Mouse (Mus musculus): ENCODE results near the gene Ciita.

The Ciita gene

GRCm38 (mm10) chr16:10520908-10521614, 41.2 kb downstream of the Ciita start:
- DNase-seq (ENCODE audit: low spot score), result peak; percentile 84

GRCm38 (mm10) chr16:10522811-10523210, 43.0 kb downstream of the Ciita start:
- peak; percentile 74 for DNase-seq (ENCODE audit: low spot score)

DNA sequence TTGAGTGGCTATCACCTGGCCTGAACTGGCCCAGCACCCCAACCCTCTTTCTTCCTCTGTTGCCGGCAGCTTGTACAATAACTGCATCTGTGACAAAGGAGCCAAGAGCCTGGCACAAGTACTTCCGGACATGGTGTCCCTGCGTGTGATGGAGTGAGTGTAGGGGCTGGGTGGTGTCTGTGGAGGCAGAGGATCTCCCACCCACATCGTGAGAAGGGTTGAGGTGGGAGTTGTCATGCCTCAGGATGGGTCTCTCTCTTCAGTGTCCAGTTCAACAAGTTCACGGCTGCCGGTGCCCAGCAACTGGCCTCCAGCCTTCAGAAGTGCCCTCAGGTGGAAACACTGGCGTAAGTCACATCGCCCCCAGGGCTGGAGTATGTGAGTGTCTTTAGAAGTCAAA, 43.8 kb downstream of the Ciita start:
- no peak for DNase-seq (ENCODE audit: low spot score)

GRCm38 (mm10) chr16:10524866-10525609, 45.2 kb downstream of the Ciita start:
- no peak for DNase-seq (ENCODE audit: low spot score)

GRCm38 (mm10) chr16:10525610-10525980, 45.7 kb downstream of the Ciita start:
- no peak for DNase-seq (ENCODE audit: low spot score)

- DNase-seq (ENCODE audit: low spot score), result no peak
Observed at GRCm38 (mm10) chr16:10527046-10527644, 47.3 kb downstream of the Ciita start.

GRCm38 (mm10) chr16:10528382-10528781, 48.5 kb downstream of the Ciita start:
- DNase-seq (ENCODE audit: low spot score), result no peak

DNA sequence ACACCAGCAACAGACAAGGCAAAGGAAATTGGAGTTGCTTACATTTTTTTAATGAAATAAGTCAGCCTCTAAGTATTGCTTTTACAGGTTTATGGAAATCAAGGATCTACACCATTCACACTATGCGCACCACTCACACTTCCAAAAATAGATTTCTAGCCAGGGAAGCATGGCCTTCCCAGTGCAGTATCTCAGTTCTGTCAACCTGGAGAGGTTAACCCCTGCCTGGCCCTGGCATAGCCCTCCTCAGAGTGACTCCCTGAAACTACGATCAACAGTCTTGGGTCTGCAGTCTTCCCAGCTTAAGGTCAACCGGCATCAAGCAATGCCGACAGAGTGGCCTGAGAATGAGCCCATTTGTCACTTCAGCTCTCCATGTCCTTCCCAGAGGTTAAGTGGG, 50.3 kb downstream of the Ciita start:
- DNase-seq (ENCODE audit: low spot score), result no peak

DNA sequence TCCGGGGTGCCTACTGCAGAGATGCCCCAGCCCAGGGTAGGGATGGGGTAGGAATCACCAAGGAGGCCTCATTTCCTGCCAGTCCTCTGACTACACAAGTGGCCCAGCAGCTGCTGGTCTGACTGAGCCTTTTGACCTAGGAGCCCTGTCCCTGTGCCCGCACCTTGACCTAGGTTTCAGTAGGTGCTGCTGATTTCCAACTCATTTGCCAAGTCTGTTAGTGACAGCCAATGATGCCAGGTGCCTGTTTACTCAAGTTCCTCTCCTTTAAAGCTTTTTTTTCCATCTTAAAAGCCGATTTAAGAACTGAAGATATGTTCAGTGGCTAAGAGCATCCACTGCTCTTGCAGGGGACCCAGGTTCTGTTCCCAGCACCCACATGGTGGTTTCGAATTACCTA, 53.9 kb downstream of the Ciita start:
- DNase-seq (ENCODE audit: low spot score), result no peak

DNA sequence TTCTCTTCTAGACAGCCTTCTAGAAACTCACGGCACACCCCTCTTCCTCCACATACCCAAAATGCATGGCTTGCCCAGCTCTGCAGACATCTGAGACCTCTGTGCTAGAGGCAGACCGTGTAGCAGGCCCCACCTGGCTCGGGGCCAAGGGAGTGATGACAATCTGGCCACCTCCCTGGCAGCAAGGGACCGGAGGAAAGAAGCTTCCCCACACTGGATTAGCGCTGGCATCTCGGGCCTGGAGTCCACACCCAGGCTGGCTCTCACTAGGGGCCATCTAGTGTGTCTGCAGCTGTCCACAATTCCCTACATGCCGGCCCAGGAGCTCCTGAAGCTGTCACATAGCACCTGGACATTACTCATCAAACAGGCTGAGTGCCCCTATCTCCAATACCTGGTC, 54.7 kb downstream of the Ciita start:
- DNase-seq (ENCODE audit: low spot score), result no peak

- DNase-seq (ENCODE audit: low spot score), result no peak
Observed at GRCm38 (mm10) chr16:10536323-10536722, 56.5 kb downstream of the Ciita start.

DNA sequence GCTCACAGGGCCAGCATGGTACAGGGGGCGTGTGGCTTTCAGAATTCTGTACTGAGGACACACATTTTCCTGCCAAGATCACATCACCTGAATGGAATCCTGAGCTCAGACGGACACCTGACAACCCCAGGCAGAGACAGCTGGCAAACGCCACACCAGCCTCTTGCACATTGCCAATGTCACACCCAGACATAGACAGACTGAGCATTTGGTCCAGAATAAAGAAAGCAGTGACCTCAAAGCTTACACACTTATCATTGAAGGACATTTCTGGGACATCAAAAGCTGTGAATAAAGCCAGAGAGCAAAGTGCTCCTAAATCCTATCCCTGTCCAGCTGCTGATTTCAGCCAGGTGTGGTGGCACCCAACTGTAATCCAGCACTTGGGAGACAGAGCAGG, 57.1 kb downstream of the Ciita start:
- no peak for DNase-seq (ENCODE audit: low spot score)

GRCm38 (mm10) chr16:10540763-10541597, 61.1 kb downstream of the Ciita start:
- DNase-seq (ENCODE audit: low spot score), result no peak

GRCm38 (mm10) chr16:10541598-10541930, 61.7 kb downstream of the Ciita start:
- DNase-seq (ENCODE audit: low spot score), result no peak

- no peak for DNase-seq (ENCODE audit: low spot score)
Observed at GRCm38 (mm10) chr16:10542266-10542665, 62.4 kb downstream of the Ciita start.

- DNase-seq (ENCODE audit: low spot score), result peak; percentile 89
Observed at GRCm38 (mm10) chr16:10542698-10543365, 63.0 kb downstream of the Ciita start, which contains the start of gene Dexi. Gene Dexi (minus strand): TSS chr16:10543054.

GRCm38 (mm10) chr16:10544995-10545622, 65.2 kb downstream of the Ciita start, which contains the start of gene Clec16a:
Gene Clec16a (plus strand): TSS chr16:10545339.
- peak; percentile 93 for DNase-seq (ENCODE audit: low spot score)

GRCm38 (mm10) chr16:10546865-10547264, 67.0 kb downstream of the Ciita start:
- no peak for DNase-seq (ENCODE audit: low spot score)

DNA sequence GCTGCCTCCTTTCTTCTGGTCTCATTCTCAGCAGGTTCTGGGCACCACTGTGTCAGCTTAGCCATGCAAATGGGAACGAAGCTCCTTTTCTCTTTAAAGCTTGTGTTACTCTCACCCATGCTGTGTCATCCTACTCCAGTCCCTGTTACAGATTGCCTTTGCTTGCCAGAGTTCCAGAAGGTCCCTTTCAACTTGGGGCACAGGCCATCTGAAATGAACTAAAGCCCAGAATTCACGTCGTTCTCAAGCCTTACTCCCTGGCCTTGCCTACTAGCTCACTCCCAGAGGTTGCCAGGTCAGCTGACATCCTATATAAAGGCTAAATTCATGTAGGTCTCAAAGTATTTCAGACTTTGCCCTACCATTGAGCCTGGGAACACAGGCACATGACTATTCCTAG, 69.1 kb downstream of the Ciita start:
- DNase-seq (ENCODE audit: low spot score), result no peak

DNA sequence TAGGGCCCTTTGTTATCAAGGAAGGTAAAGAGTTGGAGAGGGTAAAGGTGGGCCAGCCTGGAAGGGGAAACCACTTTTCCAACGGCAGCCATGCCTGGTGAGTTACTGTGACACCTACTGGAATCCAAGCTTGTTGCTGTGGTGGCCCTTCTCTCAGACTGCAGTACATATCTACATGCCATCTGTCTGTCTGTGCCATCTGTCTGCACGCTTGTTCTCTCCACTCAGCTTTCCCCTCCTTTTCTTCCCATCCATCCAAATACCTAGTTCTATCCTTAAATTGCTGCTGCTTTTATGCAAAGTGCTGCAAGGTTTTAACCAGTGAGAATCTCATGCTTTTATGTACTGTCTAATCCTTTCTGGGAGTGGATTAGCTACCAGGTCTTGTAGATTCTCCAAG, 69.7 kb downstream of the Ciita start:
- DNase-seq (ENCODE audit: low spot score), result no peak

DNA sequence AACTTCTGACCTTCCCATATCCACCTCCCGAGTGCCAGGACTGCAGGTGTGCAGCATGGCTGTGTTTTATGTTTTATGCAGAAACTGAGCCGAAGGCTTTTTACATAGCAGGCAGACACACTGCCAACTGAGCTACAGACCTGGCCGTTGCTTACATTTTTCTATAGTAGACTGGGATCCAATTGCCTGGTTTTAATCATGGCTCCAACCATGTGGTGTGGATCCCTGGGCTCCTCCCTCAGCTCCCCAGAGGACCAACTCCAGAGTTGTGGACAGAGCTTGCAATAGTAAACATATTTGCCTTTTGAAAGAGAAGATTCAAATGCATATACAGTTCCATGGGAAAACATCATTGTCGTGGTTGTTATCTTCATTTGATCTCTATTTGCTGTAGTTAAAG, 71.7 kb downstream of the Ciita start:
- DNase-seq (ENCODE audit: low spot score), result no peak

Data from ovary, postnatal 14 days (tissue).